Mouse (Mus musculus) megakaryocyte, embryonic 14.5 days (primary cell): ENCODE measurements around the gene Pwwp2b. TPM values are rescaled to one million over a fixed set of nuclear protein-coding genes. Genes with fewer than 3 reads are reported as not detected.

Experiments used
- H3K27me3 ChIP-seq: replicated peaks from 2 replicates; pipeline ENCODE3; 2012; ENCODE audit warnings: inconsistent platforms
- H3K36me3 ChIP-seq: replicated peaks from 2 replicates; pipeline ENCODE3; 2012; ENCODE audit warnings: low read length, inconsistent platforms, mixed read lengths
- H3K4me1 ChIP-seq: 2 replicates; pipeline ENCODE4 v1.6.1; 2012; ENCODE audit warnings: inconsistent platforms
- H3K4me3 ChIP-seq: replicated peaks from 2 replicates; pipeline ENCODE3; 2012; ENCODE audit warnings: moderate library complexity, mild to moderate bottlenecking, inconsistent platforms
- H3K9me3 ChIP-seq: 2 replicates; pipeline ENCODE4 v1.6.1; 2012; ENCODE audit warnings: inconsistent platforms
- FLI1 ChIP-seq: IDR thresholded peaks from 2 replicates; pipeline ENCODE4 v1.6.1; 2012; ENCODE audit warnings: low read length, inconsistent platforms, mixed read lengths
- GATA1 ChIP-seq: IDR thresholded peaks from 3 replicates; pipeline ENCODE4 v1.6.1; 2012; ENCODE audit warnings: mixed read lengths, low read length, inconsistent platforms, borderline replicate concordance
- polyA plus RNA-seq: library from polyadenylated mRNA; stranded (reverse); fragments of >175 nt; gene quantifications from 2 replicates; pipeline ENCODE4 v1.2.3, GENCODE M21; 2012; ENCODE audit warnings: low replicate concordance; ENCODE audit not compliant: insufficient read depth

Pwwp2b gene
- polyA plus RNA-seq, 1 experiment: 11.6 TPM

- TF ChIP-seq FLI1 (no peak), GATA1 (no peak)
- no peaks in the 10 kb centered on the region for H3K9me3 ChIP-seq
- no peaks in the 10 kb centered on the region for H3K27me3 ChIP-seq
Observed at GRCm38 (mm10) chr7:139275586-139275985, 27.3 kb downstream of the Pwwp2b start.

GRCm38 (mm10) chr7:139276150-139276549 lies 27.9 kb downstream of the Pwwp2b start:
- Histone ChIP-seq H3K9me3 (no peaks in the 10 kb centered on the region), H3K4me3 (peak overlapping the region; percentile 46), H3K27me3 (no peaks in the 10 kb centered on the region), H3K4me1 (peaks cover 94% of the 10 kb centered on the region), H3K36me3 (peaks cover 3% of the 10 kb centered on the region)
- TF ChIP-seq FLI1 (no peak), GATA1 (no peak)

More at GRCm38 (mm10) chr7:139275586-139275985, 27.3 kb downstream of the Pwwp2b start:
- Histone ChIP-seq H3K4me3 (no peak overlapping the region), H3K36me3 (peaks cover 6% of the 10 kb centered on the region), H3K4me1 (peaks cover 93% of the 10 kb centered on the region)

- Histone ChIP-seq H3K27me3 (no peaks in the 10 kb centered on the region), H3K4me3 (no peak overlapping the region), H3K9me3 (no peaks in the 10 kb centered on the region), H3K36me3 (no peaks in the 10 kb centered on the region), H3K4me1 (peaks cover 92% of the 10 kb centered on the region)
- TF ChIP-seq GATA1 (no peak), FLI1 (no peak)
Observed at GRCm38 (mm10) chr7:139277536-139277935, 29.3 kb downstream of the Pwwp2b start.

- Histone ChIP-seq H3K4me1 (peaks cover 92% of the 10 kb centered on the region), H3K36me3 (no peaks in the 10 kb centered on the region), H3K9me3 (no peaks in the 10 kb centered on the region), H3K4me3 (no peak overlapping the region), H3K27me3 (no peaks in the 10 kb centered on the region)
- no peak for TF ChIP-seq FLI1
- no peak for TF ChIP-seq GATA1
Observed at GRCm38 (mm10) chr7:139279571-139279970, 31.3 kb downstream of the Pwwp2b start.

GRCm38 (mm10) chr7:139280044-139280443 lies 31.8 kb downstream of the Pwwp2b start:
- Histone ChIP-seq H3K4me3 (no peak overlapping the region), H3K4me1 (peaks cover 91% of the 10 kb centered on the region), H3K36me3 (no peaks in the 10 kb centered on the region), H3K9me3 (no peaks in the 10 kb centered on the region), H3K27me3 (no peaks in the 10 kb centered on the region)
- TF ChIP-seq GATA1 (no peak), FLI1 (no peak)

GRCm38 (mm10) chr7:139281195-139281594 lies 32.9 kb downstream of the Pwwp2b start:
- Histone ChIP-seq H3K36me3 (no peaks in the 10 kb centered on the region), H3K4me3 (peak overlapping the region; percentile 62), H3K9me3 (no peaks in the 10 kb centered on the region), H3K4me1 (peaks cover 85% of the 10 kb centered on the region), H3K27me3 (no peaks in the 10 kb centered on the region)
- TF ChIP-seq GATA1: no peak
- no peak for TF ChIP-seq FLI1

- peaks cover 80% of the 10 kb centered on the region for H3K4me1 ChIP-seq
- H3K4me3 ChIP-seq: peak overlapping the region; percentile 10
- no peaks in the 10 kb centered on the region for H3K9me3 ChIP-seq
- no peaks in the 10 kb centered on the region for H3K27me3 ChIP-seq
- H3K36me3 ChIP-seq: no peaks in the 10 kb centered on the region
- TF ChIP-seq GATA1 (no peak), FLI1 (no peak)
Observed at GRCm38 (mm10) chr7:139282037-139282436, 33.8 kb downstream of the Pwwp2b start.

GRCm38 (mm10) chr7:139285295-139285943 lies 37.1 kb downstream of the Pwwp2b start:
- no peak for TF ChIP-seq GATA1
- no peak for TF ChIP-seq FLI1
- Histone ChIP-seq H3K4me1 (peaks cover 64% of the 10 kb centered on the region), H3K36me3 (peaks cover 3% of the 10 kb centered on the region), H3K4me3 (no peak overlapping the region), H3K27me3 (no peaks in the 10 kb centered on the region), H3K9me3 (no peaks in the 10 kb centered on the region)

GRCm38 (mm10) chr7:139288540-139288939 lies 40.3 kb downstream of the Pwwp2b start:
- Histone ChIP-seq H3K4me1 (peaks cover 56% of the 10 kb centered on the region), H3K4me3 (no peak overlapping the region), H3K27me3 (no peaks in the 10 kb centered on the region), H3K36me3 (peaks cover 18% of the 10 kb centered on the region), H3K9me3 (peaks cover 4% of the 10 kb centered on the region; the same call in 1 of the 2 replicates)
- no peak for TF ChIP-seq FLI1
- no peak for TF ChIP-seq GATA1

GRCm38 (mm10) chr7:139293350-139293749 lies 45.1 kb downstream of the Pwwp2b start:
- Histone ChIP-seq H3K36me3 (peaks cover 22% of the 10 kb centered on the region), H3K9me3 (peaks cover 4% of the 10 kb centered on the region; the same call in 1 of the 2 replicates), H3K4me1 (peaks cover 81% of the 10 kb centered on the region), H3K4me3 (no peak overlapping the region), H3K27me3 (no peaks in the 10 kb centered on the region)
- TF ChIP-seq FLI1 (no peak), GATA1 (no peak)
